Mouse (Mus musculus) olfactory bulb, adult 2 months (tissue): Measurements from ENCODE around the gene Gm17334.

Experiments
- CTCF ChIP-seq: fragments of 200-500 bp; IDR thresholded peaks from 2 replicates; pipeline ENCODE4 v1.5.1; 2012; ENCODE audit warnings: low read depth, mild to moderate bottlenecking, low read length, moderate library complexity; ENCODE audit not compliant: insufficient read depth
- POLR2A ChIP-seq: fragments of 200-500 bp; IDR thresholded peaks from 2 replicates; pipeline ENCODE4 v1.6.1; 2012; ENCODE audit warnings: mild to moderate bottlenecking, low read depth, low read length, moderate library complexity; ENCODE audit not compliant: insufficient read depth

DNA sequence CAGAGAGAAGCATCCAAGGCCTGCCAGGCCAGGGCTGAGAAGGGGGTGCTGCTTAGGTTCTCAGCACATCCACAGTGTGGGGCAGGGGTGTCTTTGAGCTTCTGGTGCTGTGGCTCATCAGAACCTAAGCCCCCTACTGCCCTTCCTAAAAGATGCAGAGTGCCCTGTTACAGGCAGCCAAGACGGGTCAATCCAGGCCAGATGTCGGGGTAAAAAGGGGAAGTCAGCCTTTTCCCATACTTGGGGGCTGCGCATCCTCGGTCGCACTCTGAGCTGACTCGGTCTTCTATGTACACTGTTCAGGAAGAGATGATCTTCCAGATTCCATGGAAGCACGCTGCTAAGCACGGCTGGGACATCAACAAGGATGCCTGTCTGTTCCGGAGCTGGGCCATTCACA lies 451 bp downstream of the Gm17334 start:
- TF ChIP-seq CTCF (no peak), POLR2A (no peak)
